Mouse (Mus musculus) MEL (cell line): ENCODE results near the gene Slc13a3.
"Not testable (repeated sequence)": the region's sequence is repeated elsewhere in the genome, so short reads cannot be mapped to it uniquely, and the experiment has no call there.

ENCODE experiments used
- CTCF ChIP-seq, 3 experiments: IDR thresholded peaks in 2 of 3; conservative IDR thresholded peaks in 1 of 3; 2 replicates each; pipeline ENCODE4 v1.5.1; 2011 to 2012; ENCODE audit warnings: low read length in 3 of 3, low read depth in 2 of 3, mild to moderate bottlenecking in 2 of 3, improper control_type of control experiment in 1 of 3, inconsistent platforms in 1 of 3, mixed read lengths in 1 of 3, moderate library complexity in 1 of 3; ENCODE audit not compliant: control insufficient read depth in 1 of 3, insufficient read depth in 1 of 3, poor library complexity in 1 of 3, severe bottlenecking in 1 of 3
- EP300 ChIP-seq, 2 experiments: IDR thresholded peaks; 2 replicates each; pipeline ENCODE4 v1.6.1; 2011; ENCODE audit warnings: improper control_type of control experiment in 2 of 2, low read length in 2 of 2, low read depth in 1 of 2, mild to moderate bottlenecking in 1 of 2
- KAT2A ChIP-seq: conservative IDR thresholded peaks from 2 replicates; pipeline ENCODE4 v1.6.1; 2012; ENCODE audit warnings: low read depth, low read length, improper control_type of control experiment, inconsistent platforms
- POLR2A ChIP-seq, 2 experiments: IDR thresholded peaks; 2 replicates each; pipeline ENCODE4 v1.6.1; 2011 to 2012; ENCODE audit warnings: low read length in 2 of 2, mild to moderate bottlenecking in 2 of 2, control low read depth in 1 of 2, improper control_type of control experiment in 1 of 2, low read depth in 1 of 2, moderate library complexity in 1 of 2; ENCODE audit not compliant: control insufficient read depth in 1 of 2, insufficient read depth in 1 of 2, poor library complexity in 1 of 2
- POLR2AphosphoS2 ChIP-seq: IDR thresholded peaks from 2 replicates; pipeline ENCODE4 v1.6.1; 2011; ENCODE audit warnings: low read length, improper control_type of control experiment
- ZNF384 ChIP-seq: IDR thresholded peaks from 2 replicates; pipeline ENCODE4 v1.6.1; 2012; ENCODE audit warnings: low read depth, mild to moderate bottlenecking, inconsistent platforms, low read length, improper control_type of control experiment

- not testable (repeated sequence) for TF ChIP-seq CTCF (IDR thresholded peaks at IDR 0.05 in 2 of 3, conservative IDR thresholded peaks at IDR 0.05 in 1 of 3; ENCODE audit: control insufficient read depth in 1 of 3, insufficient read depth in 1 of 3, low read depth in 2 of 3, low read length in 3 of 3, poor library complexity in 1 of 3, severe bottlenecking in 1 of 3); POLR2AphosphoS2; KAT2A; POLR2A (IDR thresholded peaks at IDR 0.05; ENCODE audit: control insufficient read depth in 1 of 2, insufficient read depth in 1 of 2, low read depth in 1 of 2, low read length in 2 of 2, poor library complexity in 1 of 2); EP300 (IDR thresholded peaks at IDR 0.05; ENCODE audit: low read depth in 1 of 2, low read length in 2 of 2); ZNF384
Measured at GRCm38 (mm10) chr2:165511530-165511929, 38.5 kb upstream of the Slc13a3 start.
